Comparison of ENCODE assay signal across 14 mouse cellular contexts in the genomic region with DNA sequence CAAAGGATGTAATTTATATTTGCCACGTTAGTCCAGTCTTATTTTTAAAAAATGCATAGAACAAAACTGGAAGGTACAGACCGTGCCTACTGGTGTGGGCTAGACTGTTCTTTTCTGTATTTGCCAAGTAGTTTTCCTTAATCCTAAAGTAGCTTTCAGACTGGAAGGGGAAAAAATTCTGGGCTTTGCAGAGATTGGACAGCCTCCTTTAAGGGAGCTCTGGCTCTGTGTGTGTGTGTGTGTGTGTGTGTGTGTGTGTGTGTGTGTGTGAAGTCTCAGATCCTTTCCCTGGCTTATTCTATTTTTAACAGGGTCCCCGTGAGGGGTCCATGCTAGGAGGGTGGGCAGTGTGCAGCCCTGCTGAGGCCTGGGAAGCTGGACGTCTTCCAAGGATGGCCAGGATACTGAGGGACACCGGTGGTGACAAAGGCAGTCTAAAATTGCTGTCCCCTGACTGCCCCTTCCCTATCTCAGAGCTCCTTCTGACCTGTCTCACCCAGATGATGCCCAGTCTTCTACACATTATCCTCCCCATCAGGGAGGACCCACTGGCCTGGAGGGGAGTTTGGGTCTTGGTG. TPM values are rescaled to one million over a fixed set of nuclear protein-coding genes. Genes with fewer than 3 reads are reported as not detected.
DNase-seq lines count a peak whose midpoint lies in the region; ATAC-seq and TF ChIP-seq lines count a peak whose summit lies in the region.
"Had no signal": no experiment of that assay in that cellular context is flagged by ENCODE, and none has a peak within 500 bp of the region (broad histone marks: within the 10 kb centered on the region; RNA-seq: fewer than 3 reads in every experiment).

No protein-coding gene starts in this region.

- no peak overlapping the region for H3K4me3 ChIP-seq in embryonic facial prominence, embryonic 12.5 days
- H3K4me3 ChIP-seq in embryonic facial prominence, embryonic 10.5 days, result no peak overlapping the region
- H3K4me3 ChIP-seq in kidney, embryonic 16.5 days (ENCODE audit: low read length), result no peak overlapping the region
- H3K4me3 ChIP-seq in liver, embryonic 14.5 days (ENCODE audit: insufficient read depth in 1 of 2, low read depth in 2 of 2, low read length in 2 of 2), result no peak overlapping the region
- no peak overlapping the region for H3K4me3 ChIP-seq in forebrain, embryonic 15.5 days
- H3K4me3 ChIP-seq: erythroblast, embryonic 14.5 days had no signal

- H3K27me3 ChIP-seq in embryonic facial prominence, embryonic 12.5 days, result no peaks in the 10 kb centered on the region
- no peaks in the 10 kb centered on the region for H3K27me3 ChIP-seq in embryonic facial prominence, embryonic 10.5 days (replicated peaks; ENCODE audit: low read depth, poor library complexity, severe bottlenecking)
- no peaks in the 10 kb centered on the region for H3K27me3 ChIP-seq in kidney, embryonic 16.5 days (ENCODE audit: insufficient read depth, low read length)
- no peaks in the 10 kb centered on the region for H3K27me3 ChIP-seq in liver, embryonic 14.5 days (ENCODE audit: control insufficient read depth, insufficient read depth, low read length)
- no peaks in the 10 kb centered on the region for H3K27me3 ChIP-seq in forebrain, embryonic 15.5 days

- no peak for DNase-seq in embryonic facial prominence, embryonic 10.5 days (ENCODE audit: low spot score)
- DNase-seq in kidney, adult 8-10 months, result no peak
- peak; percentile 48 for DNase-seq in brain, adult 2 months (ENCODE audit: low read depth, low spot score)
- no peak for DNase-seq in liver, embryonic 14.5 days (ENCODE audit: low read depth in 3 of 3, low spot score in 3 of 3)
- no peak for DNase-seq in left cerebral cortex, adult 8-10 months (ENCODE audit: low spot score in 2 of 2)
- DNase-seq: B cell, adult 2 months; lung, adult 2 months; thymus, postnatal 36 days had no signal

- H3K4me2 ChIP-seq in embryonic facial prominence, embryonic 12.5 days (replicated peaks), result no peak overlapping the region
- no peak overlapping the region for H3K4me2 ChIP-seq in kidney, embryonic 16.5 days (replicated peaks; ENCODE audit: low read depth, low read length)
- H3K4me2 ChIP-seq in liver, embryonic 14.5 days (ENCODE audit: low read depth), result no peak overlapping the region
- no peak overlapping the region for H3K4me2 ChIP-seq in forebrain, embryonic 15.5 days (replicated peaks)

- H3K27ac ChIP-seq in embryonic facial prominence, embryonic 12.5 days, result peak overlapping the region; percentile 67
- H3K27ac ChIP-seq in embryonic facial prominence, embryonic 10.5 days (replicated peaks), result no peak overlapping the region
- H3K27ac ChIP-seq in kidney, embryonic 16.5 days (ENCODE audit: low read length), result peak overlapping the region; percentile 29
- 0 out of 2 replicates have a peak overlapping the region, but pooled peaks have one; percentile 17 for H3K27ac ChIP-seq in liver, embryonic 14.5 days
- H3K27ac ChIP-seq in forebrain, embryonic 15.5 days (replicated peaks), result no peak overlapping the region

- H3K9ac ChIP-seq in embryonic facial prominence, embryonic 12.5 days, result no peak overlapping the region
- H3K9ac ChIP-seq in kidney, embryonic 16.5 days (replicated peaks; ENCODE audit: low read length), result no peak overlapping the region
- H3K9ac ChIP-seq in liver, embryonic 14.5 days (replicated peaks), result 0 out of 2 replicates have a peak overlapping the region, but pooled peaks have one; percentile 4
- H3K9ac ChIP-seq in forebrain, embryonic 15.5 days (replicated peaks), result no peak overlapping the region

- H3K4me1 ChIP-seq in embryonic facial prominence, embryonic 12.5 days, result peaks cover 31% of the 10 kb centered on the region
- peaks cover 34% of the 10 kb centered on the region for H3K4me1 ChIP-seq in embryonic facial prominence, embryonic 10.5 days
- H3K4me1 ChIP-seq in kidney, embryonic 16.5 days (ENCODE audit: insufficient read depth, low read length), result peaks cover 13% of the 10 kb centered on the region
- peaks cover 55 to 67% of the 10 kb centered on the region in 2 experiments for H3K4me1 ChIP-seq in liver, embryonic 14.5 days (replicated peaks; ENCODE audit: control insufficient read depth in 2 of 2, insufficient read depth in 2 of 2, low read length in 1 of 2)
- H3K4me1 ChIP-seq in forebrain, embryonic 15.5 days, result peaks cover 2% of the 10 kb centered on the region; the same call in 1 of the 2 replicates

- no peaks in the 10 kb centered on the region for H3K9me3 ChIP-seq in embryonic facial prominence, embryonic 12.5 days
- H3K9me3 ChIP-seq in embryonic facial prominence, embryonic 10.5 days, result no peaks in the 10 kb centered on the region
- H3K9me3 ChIP-seq in kidney, embryonic 16.5 days (ENCODE audit: low read length), result no peaks in the 10 kb centered on the region
- H3K9me3 ChIP-seq in liver, embryonic 14.5 days (ENCODE audit: control insufficient read depth, low read length), result no peaks in the 10 kb centered on the region
- no peaks in the 10 kb centered on the region for H3K9me3 ChIP-seq in forebrain, embryonic 15.5 days

- ATAC-seq in embryonic facial prominence, embryonic 12.5 days (ENCODE audit: insufficient number of reproducible peaks, insufficient read depth, low FRiP score, low TSS enrichment), result no peak
- no peak for ATAC-seq in kidney, embryonic 16.5 days (ENCODE audit: low FRiP score, low TSS enrichment)
- ATAC-seq in liver, embryonic 14.5 days (ENCODE audit: insufficient read depth), result no peak
- ATAC-seq in forebrain, embryonic 15.5 days (replicated peaks), result no peak
- ATAC-seq: midbrain, embryonic 16.5 days had no signal

- no peak for TF ChIP-seq CTCF in liver, embryonic 14.5 days (IDR thresholded peaks at IDR 0.05; ENCODE audit: low read depth)

- H3K36me3 ChIP-seq in embryonic facial prominence, embryonic 12.5 days, result no peaks in the 10 kb centered on the region
- peaks cover 3% of the 10 kb centered on the region; the same call in 1 of the 2 replicates for H3K36me3 ChIP-seq in embryonic facial prominence, embryonic 10.5 days (replicated peaks)
- no peaks in the 10 kb centered on the region for H3K36me3 ChIP-seq in kidney, embryonic 16.5 days (ENCODE audit: insufficient read depth, low read length)
- H3K36me3 ChIP-seq in liver, embryonic 14.5 days (replicated peaks; ENCODE audit: control insufficient read depth, insufficient read depth, low read depth), result peaks cover 30% of the 10 kb centered on the region
- no peaks in the 10 kb centered on the region for H3K36me3 ChIP-seq in forebrain, embryonic 15.5 days

- no peak for TF ChIP-seq EP300 in liver, embryonic 14.5 days (IDR thresholded peaks at IDR 0.05; ENCODE audit: low read depth)

- 64% methylated on average over 5 of the region's 5 CpGs for WGBS in embryonic facial prominence, embryonic 12.5 days
- 78% methylated on average over 5 of the region's 5 CpGs for WGBS in embryonic facial prominence, embryonic 10.5 days
- 73% methylated on average over 5 of the region's 5 CpGs for WGBS in kidney, embryonic 16.5 days
- 72% methylated on average over 5 of the region's 5 CpGs for WGBS in liver, embryonic 14.5 days (ENCODE audit: insufficient replicate concordance)
- 63% methylated on average over 5 of the region's 5 CpGs for WGBS in forebrain, embryonic 15.5 days

RNA-seq across cellular contexts. Expression of a gene that starts 27.9 kb away (rescaled TPM):
- 38.7 and 39.4 TPM in 2 replicates for polyA plus RNA-seq in embryonic facial prominence, embryonic 12.5 days (2016; fragmentation: Nextera tagmentation; extraction: Ambion mirVana)
- polyA plus RNA-seq in embryonic facial prominence, embryonic 10.5 days (2016; fragmentation: Nextera tagmentation; extraction: Ambion mirVana), result 33.8 and 34.5 TPM in 2 replicates
- 27.9 and 31.1 TPM in 2 replicates for polyA plus RNA-seq in kidney, embryonic 16.5 days (2015; fragmentation: Nextera tagmentation; extraction: Ambion mirVana)
- polyA plus RNA-seq in liver, embryonic 14.5 days (2012; rRNA removed), result 21.5 and 30.2 TPM in 2 replicates
- polyA plus RNA-seq in liver, embryonic 14.5 days (2014; fragmentation: Nextera tagmentation; extraction: Ambion mirVana), result 13.4 and 14.5 TPM in 2 replicates
- polyA plus RNA-seq in forebrain, embryonic 15.5 days (2015; fragmentation: Nextera tagmentation; extraction: Ambion mirVana), result 33.7 and 35.1 TPM in 2 replicates
- 10 to 100 TPM; 28.3 to 36.3 (median 35.3) TPM for total RNA-seq in left cerebral cortex, adult 8-10 months (2022)

RNA-seq across cellular contexts. Expression of a gene that starts 47.0 kb away (rescaled TPM):
- 41.2 and 42.7 TPM in 2 replicates for polyA plus RNA-seq in embryonic facial prominence, embryonic 12.5 days (2016; fragmentation: Nextera tagmentation; extraction: Ambion mirVana)
- polyA plus RNA-seq in embryonic facial prominence, embryonic 10.5 days (2016; fragmentation: Nextera tagmentation; extraction: Ambion mirVana), result 42.9 and 44.8 TPM in 2 replicates
- polyA plus RNA-seq in kidney, embryonic 16.5 days (2015; fragmentation: Nextera tagmentation; extraction: Ambion mirVana), result 45.6 and 46.4 TPM in 2 replicates
- polyA plus RNA-seq in liver, embryonic 14.5 days (2012; rRNA removed), result 5.8 and 9.2 TPM in 2 replicates
- polyA plus RNA-seq in liver, embryonic 14.5 days (2014; fragmentation: Nextera tagmentation; extraction: Ambion mirVana), result 6.6 and 7.1 TPM in 2 replicates
- 31.6 and 31.9 TPM in 2 replicates for polyA plus RNA-seq in forebrain, embryonic 15.5 days (2015; fragmentation: Nextera tagmentation; extraction: Ambion mirVana)
- 10 to 100 TPM; 25.8 to 31.6 (median 30.3) TPM for total RNA-seq in left cerebral cortex, adult 8-10 months (2022)

RNA-seq across cellular contexts. Expression of a gene that starts 58.4 kb away (rescaled TPM):
- polyA plus RNA-seq in embryonic facial prominence, embryonic 12.5 days (2016; fragmentation: Nextera tagmentation; extraction: Ambion mirVana), result not detected in 2 replicates
- polyA plus RNA-seq in embryonic facial prominence, embryonic 10.5 days (2016; fragmentation: Nextera tagmentation; extraction: Ambion mirVana), result not detected in 2 replicates
- polyA plus RNA-seq in kidney, embryonic 16.5 days (2015; fragmentation: Nextera tagmentation; extraction: Ambion mirVana), result not detected in 2 replicates
- not detected in 2 replicates for polyA plus RNA-seq in liver, embryonic 14.5 days (2012; rRNA removed)
- not detected in 2 replicates for polyA plus RNA-seq in liver, embryonic 14.5 days (2014; fragmentation: Nextera tagmentation; extraction: Ambion mirVana)
- not detected in 2 replicates for polyA plus RNA-seq in forebrain, embryonic 15.5 days (2015; fragmentation: Nextera tagmentation; extraction: Ambion mirVana)
- under 1 TPM in 1 of 4 experiments, not detected in 3; 0.30 TPM for total RNA-seq in left cerebral cortex, adult 8-10 months (2022)
- polyA plus RNA-seq: erythroblast, embryonic 14.5 days; spleen, adult 2 months had no signal

Comparison
In these comparisons a context has a peak if more than half of its experiments do, and no peak if none do; other contexts are left out.
1. H3K27ac ChIP-seq: peak in embryonic facial prominence, embryonic 12.5 days (single experiment), kidney, embryonic 16.5 days (single experiment) and liver, embryonic 14.5 days (single experiment); none in embryonic facial prominence, embryonic 10.5 days (single experiment) and forebrain, embryonic 15.5 days (single experiment).